Mouse (Mus musculus) right cerebral cortex, postnatal 36 days (tissue): ENCODE results near the gene Cacna1b.

Source experiments
- DNase-seq, 2 experiments: peaks; one replicate each; pipeline ENCODE4 v3.0.0; 2022; ENCODE audit warnings: low spot score in 2 of 2, mixed read lengths in 1 of 2

The Cacna1b gene

GRCm38 (mm10) chr2:24553962-24554361 is 209.0 kb downstream of the Cacna1b start:
- no peak for DNase-seq
